Mouse (Mus musculus): ENCODE results near the gene Olfr1214. TPM values are rescaled to one million over a fixed set of nuclear protein-coding genes. Genes with fewer than 3 reads are reported as not detected.

Olfr1214 gene
- polyA plus RNA-seq (2012; rRNA removed; ENCODE audit: low replicate concordance): not detected in 2 replicates

DNA sequence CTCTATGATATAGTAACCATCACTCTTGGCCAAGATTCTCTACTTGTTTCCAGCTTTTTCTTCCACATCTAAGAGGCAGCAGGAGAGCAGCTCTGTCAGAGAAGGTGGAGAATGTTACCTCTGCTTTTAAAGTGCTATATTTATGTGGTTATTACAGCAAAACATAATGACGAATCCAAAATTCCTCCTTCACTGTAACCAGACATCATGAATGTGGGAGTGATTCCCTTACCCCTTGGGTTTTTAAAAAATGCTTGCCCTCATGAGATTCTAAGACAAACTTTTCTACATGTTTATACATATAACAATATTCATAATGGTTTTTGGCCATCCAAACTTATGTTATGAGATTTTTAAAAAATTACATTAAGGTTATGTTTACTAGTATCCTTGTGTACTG is at the start of gene Olfr1214:
TSS of gene Olfr1214 (minus strand) at position 101 of the 400 bp plus-strand sequence.

DNA sequence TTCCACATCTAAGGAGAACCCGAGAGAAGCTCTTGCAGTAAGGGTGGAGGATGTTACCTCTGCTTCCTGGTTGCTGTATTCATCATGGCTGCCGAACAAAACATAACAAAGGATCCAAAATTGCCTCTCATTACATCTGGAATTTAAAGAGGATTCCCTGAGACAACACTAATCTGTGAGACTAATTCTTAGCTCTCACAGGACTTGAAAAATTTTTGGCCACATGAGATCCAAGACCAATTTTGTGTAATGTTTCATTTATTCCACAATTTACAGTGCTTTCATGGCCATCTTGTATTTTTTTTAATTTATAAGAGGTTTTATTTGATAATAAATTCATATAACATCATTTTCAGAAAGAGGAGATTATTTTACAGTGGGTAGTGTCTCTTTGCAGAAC is 39.5 kb upstream of the Olfr1214 start, which contains the start of gene Olfr1217:
TSS of gene Olfr1217 (minus strand) at position 101 of the 400 bp plus-strand sequence.

GRCm38 (mm10) chr2:89018240-89018639 is 25.8 kb upstream of the Olfr1214 start, which contains the start of gene Olfr1216:
Olfr1216 (minus strand) TSS chr2:89018340.

GRCm38 (mm10) chr2:89006873-89007272 is 14.4 kb upstream of the Olfr1214 start, which contains the start of gene Olfr1215:
Olfr1215 (minus strand) TSS chr2:89006973.

GRCm38 (mm10) chr2:88980181-88980580 is 12.3 kb downstream of the Olfr1214 start, which contains the start of gene Gm13762:
Gm13762 (minus strand) TSS chr2:88980281.

GRCm38 (mm10) chr2:88953669-88954068 is 38.8 kb downstream of the Olfr1214 start, which contains the start of gene Olfr1212:
Olfr1212 (plus strand) TSS chr2:88953969.

GRCm38 (mm10) chr2:88938011-88938410 is 54.4 kb downstream of the Olfr1214 start, which contains the start of gene Olfr1211:
Olfr1211 (minus strand) TSS chr2:88938111.

Other genes with a start within 250 kb of the Olfr1214 start
- not detected in 2 replicates for gene Olfr1198, start 241.3 kb downstream of the Olfr1214 start, polyA plus RNA-seq (2012; rRNA removed; ENCODE audit: low replicate concordance)
- not detected in 2 replicates for gene Olfr1199, start 232.2 kb downstream of the Olfr1214 start, polyA plus RNA-seq (2012; rRNA removed; ENCODE audit: low replicate concordance)
- gene Olfr1200, start 222.2 kb downstream of the Olfr1214 start, polyA plus RNA-seq (2012; rRNA removed; ENCODE audit: low replicate concordance): not detected in 2 replicates
- not detected in 2 replicates for gene Olfr1201, start 199.6 kb downstream of the Olfr1214 start, polyA plus RNA-seq (2012; rRNA removed; ENCODE audit: low replicate concordance)
- not detected in 2 replicates for gene Olfr1202, start 178.2 kb downstream of the Olfr1214 start, polyA plus RNA-seq (2012; rRNA removed; ENCODE audit: low replicate concordance)
- gene Olfr1205, start 162.9 kb downstream of the Olfr1214 start, polyA plus RNA-seq (2012; rRNA removed; ENCODE audit: low replicate concordance): not detected in 2 replicates
- not detected in 2 replicates for gene Olfr1204, start 143.4 kb downstream of the Olfr1214 start, polyA plus RNA-seq (2012; rRNA removed; ENCODE audit: low replicate concordance)
- gene Olfr1206, start 129.4 kb downstream of the Olfr1214 start, polyA plus RNA-seq (2012; rRNA removed; ENCODE audit: low replicate concordance): not detected in 2 replicates
- gene Olfr1208, start 90.3 kb downstream of the Olfr1214 start, polyA plus RNA-seq (2012; rRNA removed; ENCODE audit: low replicate concordance): not detected in 2 replicates
- gene Olfr1209, start 77.5 kb downstream of the Olfr1214 start, polyA plus RNA-seq (2012; rRNA removed; ENCODE audit: low replicate concordance): not detected in 2 replicates
- not detected in 2 replicates for gene Olfr1211, start 54.5 kb downstream of the Olfr1214 start, polyA plus RNA-seq (2012; rRNA removed; ENCODE audit: low replicate concordance)
- not detected in 2 replicates for gene Olfr1212, start 38.7 kb downstream of the Olfr1214 start, polyA plus RNA-seq (2012; rRNA removed; ENCODE audit: low replicate concordance)
- not detected in 2 replicates for gene Gm13762, start 12.4 kb downstream of the Olfr1214 start, polyA plus RNA-seq (2012; rRNA removed; ENCODE audit: low replicate concordance)
- gene Olfr1215, start 14.3 kb upstream of the Olfr1214 start, polyA plus RNA-seq (2012; rRNA removed; ENCODE audit: low replicate concordance): not detected in 2 replicates
- gene Olfr1216, start 25.7 kb upstream of the Olfr1214 start, polyA plus RNA-seq (2012; rRNA removed; ENCODE audit: low replicate concordance): not detected in 2 replicates
- gene Olfr1217, start 39.4 kb upstream of the Olfr1214 start, polyA plus RNA-seq (2012; rRNA removed; ENCODE audit: low replicate concordance): not detected in 2 replicates
- not detected in 2 replicates for gene Olfr1218, start 68.5 kb upstream of the Olfr1214 start, polyA plus RNA-seq (2012; rRNA removed; ENCODE audit: low replicate concordance)
- gene Olfr1219, start 90.9 kb upstream of the Olfr1214 start, polyA plus RNA-seq (2012; rRNA removed; ENCODE audit: low replicate concordance): not detected in 2 replicates
- gene Olfr1220, start 114.2 kb upstream of the Olfr1214 start, polyA plus RNA-seq (2012; rRNA removed; ENCODE audit: low replicate concordance): not detected in 2 replicates
- not detected in 2 replicates for gene Olfr1221, start 124.6 kb upstream of the Olfr1214 start, polyA plus RNA-seq (2012; rRNA removed; ENCODE audit: low replicate concordance)
- gene Olfr1222, start 140.4 kb upstream of the Olfr1214 start, polyA plus RNA-seq (2012; rRNA removed; ENCODE audit: low replicate concordance): not detected in 2 replicates
- gene Olfr1223, start 158.9 kb upstream of the Olfr1214 start, polyA plus RNA-seq (2012; rRNA removed; ENCODE audit: low replicate concordance): not detected in 2 replicates
- gene Olfr1224-ps1, start 171.4 kb upstream of the Olfr1214 start, polyA plus RNA-seq (2012; rRNA removed; ENCODE audit: low replicate concordance): not detected in 2 replicates
- not detected in 2 replicates for gene Olfr1225, start 182.0 kb upstream of the Olfr1214 start, polyA plus RNA-seq (2012; rRNA removed; ENCODE audit: low replicate concordance)
- not detected in 2 replicates for gene Olfr1226, start 207.4 kb upstream of the Olfr1214 start, polyA plus RNA-seq (2012; rRNA removed; ENCODE audit: low replicate concordance)

All from mammary gland, adult 2 months (tissue).